8 mouse cellular contexts compared by ENCODE assay signal in genomic region chr11:72795455-72796295, GRCm38 (mm10). TPM values are rescaled to one million over a fixed set of nuclear protein-coding genes. Genes with fewer than 3 reads are reported as not detected.
A peak's percentile ranks its signal among the peaks of the same experiment; 100 is the strongest.
DNase-seq lines count a peak whose midpoint lies in the region; ATAC-seq and TF ChIP-seq lines count a peak whose summit lies in the region.

TSS of gene Cyb5d2 (minus strand) at chr11:72796142.
TSS of gene Zzef1 (plus strand) at chr11:72796226.

- H3K27ac ChIP-seq in forebrain, embryonic 12.5 days: peak within 1 kb of the TSS; percentile 79
- peak within 1 kb of the TSS; percentile 91 for H3K27ac ChIP-seq in heart, postnatal 0 days (ENCODE audit: low read depth)
- peak within 1 kb of the TSS; percentile 90 for H3K27ac ChIP-seq in liver, embryonic 16.5 days (ENCODE audit: low read length)
- peak within 1 kb of the TSS; percentile 94 for H3K27ac ChIP-seq in neural tube, embryonic 13.5 days (replicated peaks)
- peak within 1 kb of the TSS; percentile 99 for H3K27ac ChIP-seq in testis, adult 2 months (ENCODE audit: control insufficient read depth, insufficient read depth, low read depth, low read length)

- no peaks in the 10 kb centered on the region for H3K9me3 ChIP-seq in E14TG2a.4 (ENCODE audit: low read length)
- H3K9me3 ChIP-seq in forebrain, embryonic 12.5 days: no peaks in the 10 kb centered on the region
- H3K9me3 ChIP-seq in heart, postnatal 0 days (replicated peaks; ENCODE audit: control insufficient read depth, low read length): no peaks in the 10 kb centered on the region
- H3K9me3 ChIP-seq in liver, embryonic 16.5 days (replicated peaks; ENCODE audit: control insufficient read depth, low read length): no peaks in the 10 kb centered on the region
- H3K9me3 ChIP-seq in neural tube, embryonic 13.5 days: no peaks in the 10 kb centered on the region

- peak within 1 kb of the TSS; percentile 80 for H3K4me2 ChIP-seq in forebrain, embryonic 12.5 days
- peak within 1 kb of the TSS; percentile 91 for H3K4me2 ChIP-seq in heart, postnatal 0 days (ENCODE audit: low read depth, low read length)
- peak within 1 kb of the TSS; percentile 97 for H3K4me2 ChIP-seq in liver, embryonic 16.5 days (ENCODE audit: low read depth, low read length)
- H3K4me2 ChIP-seq in neural tube, embryonic 13.5 days: peak within 1 kb of the TSS; percentile 95

- no peak for TF ChIP-seq EP300 in heart, postnatal 0 days (IDR thresholded peaks at IDR 0.05; ENCODE audit: low read depth)

- peak; percentile 96 for ATAC-seq in forebrain, embryonic 12.5 days (ENCODE audit: low FRiP score)
- ATAC-seq in heart, postnatal 0 days (ENCODE audit: insufficient read depth, low read depth): peak; percentile 93
- ATAC-seq in liver, embryonic 16.5 days (ENCODE audit: low read depth): peak; percentile 93
- peak; percentile 95 for ATAC-seq in neural tube, embryonic 13.5 days (ENCODE audit: low read depth)

- H3K4me3 ChIP-seq in E14TG2a.4 (replicated peaks; ENCODE audit: low read length): peak within 1 kb of the TSS; percentile 100
- peak within 1 kb of the TSS; percentile 98 for H3K4me3 ChIP-seq in forebrain, embryonic 12.5 days (replicated peaks)
- peak within 1 kb of the TSS; percentile 96 for H3K4me3 ChIP-seq in heart, postnatal 0 days (ENCODE audit: low read depth, low read length)
- peak within 1 kb of the TSS; percentile 96 for H3K4me3 ChIP-seq in liver, embryonic 16.5 days (ENCODE audit: low read depth, low read length)
- H3K4me3 ChIP-seq in neural tube, embryonic 13.5 days: peak within 1 kb of the TSS; percentile 93
- H3K4me3 ChIP-seq in testis, adult 2 months (ENCODE audit: control insufficient read depth, low read depth, low read length): peak within 1 kb of the TSS; percentile 99

- H3K9ac ChIP-seq in forebrain, embryonic 12.5 days: peak within 1 kb of the TSS; percentile 81
- peak within 1 kb of the TSS; percentile 93 for H3K9ac ChIP-seq in heart, postnatal 0 days (replicated peaks; ENCODE audit: low read depth, low read length)
- peak within 1 kb of the TSS; percentile 94 for H3K9ac ChIP-seq in liver, embryonic 16.5 days (ENCODE audit: low read depth, low read length)
- peak within 1 kb of the TSS; percentile 94 for H3K9ac ChIP-seq in neural tube, embryonic 13.5 days

- H3K36me3 ChIP-seq in E14TG2a.4 (ENCODE audit: insufficient read depth, low read length): no peaks in the 10 kb centered on the region
- no peaks in the 10 kb centered on the region for H3K36me3 ChIP-seq in forebrain, embryonic 12.5 days (replicated peaks)
- no peaks in the 10 kb centered on the region for H3K36me3 ChIP-seq in heart, postnatal 0 days (replicated peaks; ENCODE audit: control insufficient read depth, insufficient read depth, low read length)
- no peaks in the 10 kb centered on the region for H3K36me3 ChIP-seq in liver, embryonic 16.5 days (ENCODE audit: control insufficient read depth, insufficient read depth)
- H3K36me3 ChIP-seq in neural tube, embryonic 13.5 days: no peaks in the 10 kb centered on the region
- peaks cover 2% of the 10 kb centered on the region for H3K36me3 ChIP-seq in testis, adult 2 months (ENCODE audit: control insufficient read depth, insufficient read depth, low read length)

- peak; percentile 72 for TF ChIP-seq POLR2A in testis, adult 2 months (IDR thresholded peaks at IDR 0.05; ENCODE audit: control insufficient read depth, low read depth, low read length)

- H3K27me3 ChIP-seq in E14TG2a.4 (ENCODE audit: insufficient read depth, low read length): no peaks in the 10 kb centered on the region
- H3K27me3 ChIP-seq in forebrain, embryonic 12.5 days: no peaks in the 10 kb centered on the region
- H3K27me3 ChIP-seq in heart, postnatal 0 days (ENCODE audit: control insufficient read depth, insufficient read depth, low read length): no peaks in the 10 kb centered on the region
- no peaks in the 10 kb centered on the region for H3K27me3 ChIP-seq in liver, embryonic 16.5 days (ENCODE audit: control insufficient read depth, insufficient read depth, low read depth, low read length)
- no peaks in the 10 kb centered on the region for H3K27me3 ChIP-seq in neural tube, embryonic 13.5 days
- H3K27me3 ChIP-seq in testis, adult 2 months (ENCODE audit: control insufficient read depth, insufficient read depth, low read length): no peaks in the 10 kb centered on the region

- WGBS in forebrain, embryonic 12.5 days: under 1% methylated on average over 65 of the region's 69 CpGs
- WGBS in heart, postnatal 0 days: under 1% methylated on average over 69 of the region's 69 CpGs
- under 1% methylated on average over 69 of the region's 69 CpGs for whole genome bisulfite sequencing in liver, embryonic 16.5 days (ENCODE audit: insufficient replicate concordance)
- WGBS in neural tube, embryonic 13.5 days: under 1% methylated on average over 65 of the region's 69 CpGs

- H3K4me1 ChIP-seq in E14TG2a.4 (replicated peaks; ENCODE audit: low read depth, low read length): peaks cover 17% of the 10 kb centered on the region
- H3K4me1 ChIP-seq in forebrain, embryonic 12.5 days: peaks cover 7% of the 10 kb centered on the region
- peaks cover 11% of the 10 kb centered on the region for H3K4me1 ChIP-seq in heart, postnatal 0 days (ENCODE audit: control insufficient read depth, insufficient read depth)
- peaks cover 10% of the 10 kb centered on the region for H3K4me1 ChIP-seq in liver, embryonic 16.5 days (ENCODE audit: control insufficient read depth, low read depth, low read length)
- H3K4me1 ChIP-seq in neural tube, embryonic 13.5 days (replicated peaks): peaks cover 28% of the 10 kb centered on the region
- no peaks in the 10 kb centered on the region; the same call in 1 of the 2 replicates for H3K4me1 ChIP-seq in testis, adult 2 months (ENCODE audit: control insufficient read depth, insufficient read depth, low read length)

- no peak for TF ChIP-seq CTCF in E14TG2a.4 (conservative IDR thresholded peaks at IDR 0.05; ENCODE audit: low read length)
- no peak for TF ChIP-seq CTCF in heart, postnatal 0 days (IDR thresholded peaks at IDR 0.05; ENCODE audit: low read depth)
- TF ChIP-seq CTCF in testis, adult 2 months (IDR thresholded peaks at IDR 0.05; ENCODE audit: control insufficient read depth, insufficient read depth, insufficient replicate concordance, low read depth, low read length): no peak

- DNase-seq in c-Kit-positive CD71-positive TER-119-positive erythroid progenitor cells, embryonic 14.5 days (ENCODE audit: low spot score): peak; percentile 95
- DNase-seq in heart, postnatal 0 days (ENCODE audit: low spot score): peak; percentile 99
- DNase-seq in kidney, postnatal 4 days: peak; percentile 93 to 97

RNA-seq across cellular contexts. Expression of gene Cyb5d2, which starts in this region (rescaled TPM):
- 4.7 and 5.2 TPM in 2 replicates for polyA plus RNA-seq in forebrain, embryonic 12.5 days (2016; fragmentation: Nextera tagmentation; extraction: Ambion mirVana)
- total RNA-seq in heart, postnatal 0 days (2014; rRNA removed; ENCODE audit: low replicate concordance): 5.2 and 10.2 TPM in 2 replicates
- 7.3 and 9.1 TPM in 2 replicates for polyA plus RNA-seq in heart, postnatal 0 days (2015; fragmentation: Nextera tagmentation; extraction: Ambion mirVana)
- polyA plus RNA-seq in liver, embryonic 16.5 days (2015; fragmentation: Nextera tagmentation; extraction: Ambion mirVana): 4.3 and 4.5 TPM in 2 replicates
- 6.5 and 7.4 TPM in 2 replicates for polyA plus RNA-seq in neural tube, embryonic 13.5 days (2015; fragmentation: Nextera tagmentation; extraction: Ambion mirVana)
- 10.6 and 11.2 TPM in 2 replicates for polyA plus RNA-seq in testis, adult 2 months (2012; rRNA removed)

RNA-seq across cellular contexts. Expression of gene Zzef1, which starts in this region (rescaled TPM):
- polyA plus RNA-seq in forebrain, embryonic 12.5 days (2016; fragmentation: Nextera tagmentation; extraction: Ambion mirVana): 11.3 and 12.1 TPM in 2 replicates
- 23.5 and 43.2 TPM in 2 replicates for total RNA-seq in heart, postnatal 0 days (2014; rRNA removed; ENCODE audit: low replicate concordance)
- 5.2 and 5.3 TPM in 2 replicates for polyA plus RNA-seq in heart, postnatal 0 days (2015; fragmentation: Nextera tagmentation; extraction: Ambion mirVana)
- 3.5 and 4.2 TPM in 2 replicates for polyA plus RNA-seq in liver, embryonic 16.5 days (2015; fragmentation: Nextera tagmentation; extraction: Ambion mirVana)
- polyA plus RNA-seq in neural tube, embryonic 13.5 days (2015; fragmentation: Nextera tagmentation; extraction: Ambion mirVana): 12.5 and 12.9 TPM in 2 replicates
- polyA plus RNA-seq in testis, adult 2 months (2012; rRNA removed): 9.5 and 9.6 TPM in 2 replicates

Comparison
In these comparisons a context has a peak if more than half of its experiments do, and no peak if none do; other contexts are left out.
1. Peak in every context shown above with its lines: DNase-seq, ATAC-seq, H3K4me3 ChIP-seq and H3K27ac ChIP-seq.